Mouse (Mus musculus) kidney, adult 18-20 months (tissue): ENCODE measurements around the gene Dnajb4.
"Not testable (repeated sequence)": the region's sequence is repeated elsewhere in the genome, so short reads cannot be mapped to it uniquely, and the experiment has no call there.

Source experiments
- DNase-seq: peaks from one replicate; pipeline ENCODE4 v3.0.0; 2021

The Dnajb4 gene

DNA sequence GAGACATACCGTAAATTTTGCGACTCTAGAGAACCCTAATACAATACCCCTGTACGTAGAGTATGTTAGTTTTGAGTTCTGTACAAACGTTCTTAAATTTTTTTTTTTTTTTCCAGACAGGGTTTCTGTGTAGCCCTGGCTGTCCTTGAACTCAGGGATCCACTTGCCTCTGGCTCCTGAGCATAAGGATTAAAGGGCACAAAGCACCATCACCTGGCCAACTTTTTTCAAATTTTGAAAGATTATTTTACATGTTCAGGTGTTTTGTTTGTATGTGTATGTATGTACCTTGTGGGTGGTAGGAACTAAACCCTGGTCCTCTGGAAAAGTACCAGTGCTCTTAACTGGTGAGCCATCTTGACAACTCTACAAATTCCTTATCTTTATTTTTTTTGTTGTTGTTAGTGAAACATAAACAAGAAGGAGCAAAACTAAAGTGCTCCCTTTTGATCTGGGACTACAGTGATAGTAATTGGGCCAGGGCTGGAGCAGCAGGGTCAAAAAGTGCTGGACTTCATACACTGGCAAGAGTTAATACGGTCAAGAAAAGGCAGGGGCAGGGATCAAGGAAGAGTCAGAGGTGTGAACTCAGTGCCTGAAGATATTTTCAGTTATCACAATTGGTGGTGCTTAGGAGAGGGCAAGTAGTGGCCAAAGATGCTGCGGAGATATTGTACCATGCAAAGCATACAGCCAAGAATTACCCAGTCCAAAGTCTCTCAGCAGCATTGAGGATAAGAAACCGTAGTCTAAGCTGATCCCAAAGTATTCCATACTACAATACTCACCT lies 1.8 kb downstream of the Dnajb4 start:
- DNase-seq: no peak

DNA sequence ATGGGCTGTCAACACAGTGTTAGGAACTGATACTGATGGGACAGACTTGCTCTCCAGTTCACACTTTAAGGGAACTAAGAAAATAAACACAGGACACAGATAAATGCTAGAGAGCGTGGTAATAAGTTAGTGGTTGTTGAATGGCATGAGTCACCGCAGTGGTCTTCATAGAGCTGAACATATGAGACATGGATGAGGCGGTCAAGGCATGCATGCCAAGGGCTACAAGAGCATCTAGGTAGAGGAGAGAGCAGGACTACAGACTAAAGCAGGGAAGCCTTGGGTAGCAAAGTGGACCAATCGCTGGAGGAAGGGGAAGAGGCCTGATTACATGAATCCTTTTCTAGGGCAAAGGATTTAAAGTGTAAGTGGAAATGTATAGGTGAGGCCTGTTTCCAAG lies 2.9 kb downstream of the Dnajb4 start:
- no peak for DNase-seq

DNA sequence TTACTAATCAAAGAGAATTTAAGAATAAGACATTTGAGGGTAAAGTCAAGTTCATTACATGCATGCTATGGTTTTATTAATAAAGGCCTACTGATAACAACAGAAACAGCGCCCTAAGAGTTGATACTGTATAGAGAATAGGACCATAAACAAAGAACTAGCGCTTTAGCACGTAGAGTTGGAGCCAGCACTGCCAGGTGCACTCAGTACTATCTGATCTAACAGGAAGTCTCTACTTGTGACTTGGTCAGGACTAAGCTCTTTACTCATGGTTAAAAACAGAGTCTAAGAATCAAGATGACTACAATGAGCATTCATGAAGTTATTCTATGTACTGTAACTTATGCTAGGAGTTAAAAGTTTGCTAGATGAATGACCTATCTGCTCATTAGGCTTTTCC lies 5.5 kb downstream of the Dnajb4 start:
- DNase-seq: no peak

DNA sequence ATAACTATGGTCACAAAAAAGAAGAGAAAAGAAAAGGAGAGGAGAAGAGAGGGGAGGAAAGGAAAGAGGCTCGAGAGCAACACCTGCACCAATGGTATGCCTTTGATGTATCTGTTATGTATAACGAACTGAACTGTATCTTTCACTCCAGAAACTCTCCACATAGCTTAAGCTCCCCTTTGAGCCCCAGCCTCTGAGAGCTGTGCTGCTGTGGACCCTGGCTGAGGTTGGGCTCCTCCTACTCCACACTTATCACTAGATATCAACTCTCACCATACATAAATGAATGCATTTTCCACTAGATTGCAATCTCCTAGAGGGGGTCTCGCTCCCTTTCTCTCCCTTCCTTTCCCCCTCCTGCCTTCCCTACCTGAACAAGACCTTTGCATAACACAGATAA lies 6.1 kb downstream of the Dnajb4 start:
- no peak for DNase-seq

DNA sequence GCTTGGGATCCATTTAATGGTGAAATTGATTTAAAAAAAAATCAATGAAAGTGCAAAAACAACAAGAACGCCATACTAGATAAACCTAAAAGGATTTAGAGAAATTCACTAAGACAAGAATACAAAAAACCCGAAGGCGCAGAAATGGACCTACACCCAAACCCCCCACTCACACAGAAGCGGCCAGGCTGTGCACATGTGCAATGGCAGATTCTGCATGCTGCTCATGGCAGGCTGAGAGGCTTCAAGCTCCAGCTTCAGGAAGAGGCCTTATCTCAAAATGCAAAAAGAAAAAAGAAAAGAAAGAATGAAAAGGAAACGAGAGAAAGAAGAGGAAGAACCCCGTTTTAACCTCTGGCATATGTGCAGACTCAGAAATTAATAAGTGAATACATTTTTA lies 6.7 kb downstream of the Dnajb4 start:
- DNase-seq: no peak

DNA sequence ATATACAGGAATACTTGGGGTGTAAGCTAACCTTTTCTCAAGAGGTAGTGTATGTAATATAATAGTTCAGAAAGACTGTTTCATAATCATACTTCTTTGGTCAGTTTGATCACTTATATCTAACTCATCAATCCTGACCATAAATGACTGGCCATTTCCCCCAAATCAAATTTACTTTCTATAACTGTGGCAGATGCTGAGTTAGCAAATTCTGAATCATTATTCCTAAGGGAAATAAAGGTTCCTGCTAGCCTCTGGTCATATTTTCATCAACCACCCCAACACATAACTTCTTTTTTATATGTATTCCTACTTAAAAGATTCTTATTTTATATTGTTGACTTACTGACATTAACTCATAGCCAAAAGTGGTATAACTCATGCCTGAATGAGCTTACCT lies 7.2 kb downstream of the Dnajb4 start:
- DNase-seq: no peak

DNA sequence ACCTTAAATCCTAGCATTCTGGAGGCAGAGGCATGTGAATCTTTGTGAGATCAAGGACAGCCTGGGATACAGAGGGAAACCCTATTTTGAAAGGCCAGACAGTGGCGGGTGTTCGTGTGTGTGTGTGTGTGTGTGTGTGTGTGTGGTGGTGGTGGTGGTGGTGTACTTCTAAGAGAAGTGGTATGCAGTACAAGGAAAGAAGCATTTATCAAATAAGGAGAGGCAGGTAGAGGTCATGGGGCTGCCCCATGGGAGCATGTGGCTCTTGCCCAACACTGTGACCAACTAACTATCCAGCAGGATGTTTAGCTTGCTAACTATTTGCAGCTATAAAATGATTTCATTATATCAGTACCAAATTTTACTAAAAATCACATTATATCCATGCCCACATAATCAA lies 8.5 kb downstream of the Dnajb4 start:
- DNase-seq: no peak

DNA sequence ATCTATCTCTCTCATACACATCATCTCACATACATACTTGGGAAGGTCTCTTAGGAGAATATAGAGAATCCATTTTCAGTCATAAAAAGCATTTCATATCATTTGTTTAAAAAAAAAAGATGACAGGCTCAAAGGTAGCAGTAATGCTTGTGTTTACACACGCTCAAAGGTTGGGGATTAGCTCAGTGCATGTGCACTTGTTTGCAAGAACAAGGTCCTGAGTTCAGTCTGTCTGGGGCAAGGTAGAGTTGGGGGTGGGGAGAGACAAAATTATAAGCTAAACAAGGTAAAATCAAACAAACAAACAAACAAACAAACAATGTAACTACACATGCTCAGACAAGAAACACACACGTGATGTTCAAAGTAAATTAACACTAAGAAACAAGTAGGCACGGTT lies 8.9 kb downstream of the Dnajb4 start:
- no peak for DNase-seq

DNA sequence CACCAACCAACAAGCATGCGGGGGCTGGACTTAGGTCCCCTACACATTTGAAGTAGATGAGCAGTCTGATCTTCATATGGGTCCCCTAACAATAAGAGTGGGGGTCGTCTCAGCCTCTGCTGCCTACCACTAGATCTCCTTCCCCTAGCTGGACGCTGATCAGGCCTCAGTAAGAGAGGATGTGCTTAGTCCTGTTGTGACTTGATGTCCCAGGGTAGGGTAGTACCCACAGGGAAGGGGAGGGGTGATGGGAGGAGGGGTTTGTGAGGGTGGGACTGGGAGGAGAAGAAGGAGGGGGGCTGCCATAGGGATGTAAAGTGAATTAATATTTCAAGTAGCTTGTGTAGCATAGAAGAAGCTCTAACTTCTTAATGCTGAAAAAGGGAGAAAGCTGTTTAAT lies 11.0 kb downstream of the Dnajb4 start:
- DNase-seq: no peak

DNA sequence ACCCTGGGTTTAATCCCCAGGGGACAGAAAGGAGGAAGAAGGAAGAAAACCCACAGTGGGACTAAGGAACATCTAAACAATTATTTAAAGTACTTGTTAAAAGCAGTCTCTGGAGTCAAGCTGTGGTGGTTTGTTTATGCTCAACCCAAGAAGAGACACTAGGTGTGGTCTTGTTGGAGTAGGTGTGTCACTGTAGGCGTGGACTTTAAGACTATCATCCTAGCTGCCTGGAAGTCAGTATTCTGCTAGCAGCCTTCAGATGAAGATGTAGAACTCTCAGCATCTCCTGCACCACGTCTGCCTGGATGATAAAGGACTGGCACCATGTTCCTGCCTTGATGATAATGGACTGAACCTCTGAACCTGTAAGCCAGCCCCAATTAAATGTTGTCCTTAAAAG lies 12.9 kb downstream of the Dnajb4 start:
- DNase-seq: not testable (repeated sequence)

DNA sequence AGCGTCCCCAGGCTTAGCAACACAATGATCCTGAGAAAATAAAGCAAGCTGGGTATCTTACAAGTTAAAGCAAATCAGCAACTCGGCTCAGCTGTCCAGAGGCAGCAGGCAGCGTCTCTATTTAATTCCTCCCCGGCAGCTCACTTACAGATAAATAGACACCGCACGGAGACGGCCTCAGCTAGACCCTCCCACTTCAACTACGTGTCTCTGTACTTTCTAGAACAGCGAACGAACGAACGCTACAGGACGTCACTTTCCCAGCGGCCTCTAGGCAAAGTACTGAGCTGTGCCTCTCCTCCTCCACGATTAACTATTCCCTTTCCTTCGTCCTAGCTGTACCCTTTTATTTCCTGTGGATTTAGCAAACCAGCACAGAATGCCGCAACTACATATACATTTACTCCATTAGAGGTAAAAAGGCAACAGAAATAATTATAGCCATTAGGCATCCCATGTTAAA lies 16.4 kb downstream of the Dnajb4 start:
- peak; percentile 88 for DNase-seq

DNA sequence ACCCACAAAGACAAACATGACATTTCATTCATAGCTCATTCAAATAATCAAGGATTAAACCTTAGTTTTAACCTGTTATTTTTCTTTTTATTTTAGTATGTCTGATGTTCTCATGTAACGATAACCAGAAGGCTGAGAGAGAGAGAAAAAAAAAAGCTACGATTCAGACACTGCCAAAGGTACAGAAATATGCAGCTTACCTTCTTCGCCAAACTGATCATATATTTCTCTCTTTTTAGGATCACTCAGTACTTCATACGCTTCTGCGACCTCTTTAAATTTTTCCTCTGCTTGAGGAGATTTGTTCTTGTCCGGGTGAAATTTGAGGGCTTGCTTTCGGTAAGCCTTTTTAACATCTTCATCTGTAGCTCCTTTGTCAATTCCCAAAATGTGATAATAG lies 16.9 kb downstream of the Dnajb4 start:
- DNase-seq: no peak

DNA sequence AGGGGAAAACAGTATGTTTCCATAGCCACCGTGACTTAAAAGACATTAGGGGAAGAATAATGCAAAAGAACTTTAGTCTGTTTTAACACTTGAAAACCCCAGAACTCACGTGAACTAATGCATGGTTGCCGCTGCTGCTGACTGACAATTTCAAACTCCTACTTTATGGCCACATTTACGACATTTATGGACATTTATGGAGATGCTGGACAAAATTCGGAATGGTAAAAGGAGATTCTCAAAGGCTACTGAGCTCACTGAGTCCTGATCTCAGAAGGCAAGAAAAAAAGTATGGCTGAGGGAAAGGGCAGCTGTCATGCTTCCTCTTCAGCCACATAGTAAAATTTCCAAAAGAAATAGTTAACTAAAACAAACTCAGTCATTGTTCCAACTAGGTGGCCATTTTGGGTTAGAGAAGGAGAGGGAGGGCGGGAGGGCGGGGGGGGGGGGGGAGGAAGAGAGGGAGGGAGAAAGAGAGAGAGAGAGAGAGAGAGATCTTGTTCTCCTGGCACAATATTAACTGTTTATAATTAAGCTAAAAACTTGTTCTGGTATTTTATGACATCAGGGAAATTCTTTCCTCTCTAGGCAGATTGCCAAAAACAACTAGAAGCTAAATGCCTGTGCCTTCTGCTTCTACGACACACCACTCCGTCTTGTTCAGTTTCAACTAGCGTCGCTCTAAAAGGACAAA lies 17.7 kb downstream of the Dnajb4 start:
- peak; percentile 37 for DNase-seq

DNA sequence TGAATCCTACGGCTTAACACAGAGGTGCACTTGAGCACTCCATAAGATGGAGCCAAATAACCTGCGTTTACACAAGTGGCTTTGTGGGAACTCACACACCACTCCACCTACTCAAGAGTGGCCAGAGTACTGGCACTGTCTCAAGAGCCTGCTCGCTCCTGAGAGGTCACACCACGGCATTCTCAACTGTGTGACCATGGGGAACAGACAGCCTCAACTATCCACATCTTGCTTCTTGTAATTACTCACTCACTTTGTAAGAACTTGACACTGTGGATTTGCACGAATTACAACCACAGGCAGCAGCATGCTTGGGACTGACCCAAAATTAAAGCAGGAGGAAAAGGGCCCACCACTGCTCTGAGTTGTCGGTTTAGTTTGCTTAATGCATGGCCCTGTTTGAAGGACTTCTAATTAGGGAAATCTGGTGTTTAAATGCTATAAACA lies 18.3 kb downstream of the Dnajb4 start:
- peak; percentile 64 for DNase-seq

DNA sequence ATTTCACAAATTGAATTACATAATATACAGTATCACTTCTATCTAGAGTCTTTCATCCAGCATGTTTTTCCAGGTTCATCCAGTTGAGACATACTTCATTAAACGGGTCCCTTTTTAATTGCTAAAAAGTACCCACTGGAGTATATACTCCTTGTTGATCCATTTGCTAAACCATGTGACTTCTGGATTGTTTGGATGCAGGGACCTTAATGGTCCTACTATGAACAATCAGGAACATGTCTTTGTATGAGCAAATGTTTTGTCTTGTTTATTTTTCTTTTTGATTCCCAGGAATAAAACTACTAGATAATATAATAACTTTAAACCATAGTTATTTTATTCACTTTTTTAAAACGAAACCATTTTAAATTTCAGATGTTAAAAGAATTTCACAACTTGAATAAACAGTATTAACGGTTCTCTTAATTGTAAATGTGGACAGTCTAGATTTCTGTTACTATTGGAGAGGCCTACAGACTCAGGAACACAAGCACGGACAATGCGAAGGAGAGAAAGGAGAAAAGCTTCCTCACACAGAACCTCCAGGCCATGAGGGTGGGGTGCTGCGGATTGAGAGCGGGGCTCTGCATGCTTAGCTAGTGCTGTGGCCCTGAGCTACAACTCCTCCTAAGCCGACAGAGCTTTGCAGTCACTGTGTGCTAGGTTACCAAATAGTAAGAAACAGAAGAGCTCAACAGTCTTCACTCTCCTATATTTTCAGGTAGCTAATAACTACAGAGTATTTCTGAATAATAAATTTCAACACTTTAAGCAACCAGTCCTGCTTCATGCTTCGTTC lies 19.2 kb downstream of the Dnajb4 start:
- no peak for DNase-seq

DNA sequence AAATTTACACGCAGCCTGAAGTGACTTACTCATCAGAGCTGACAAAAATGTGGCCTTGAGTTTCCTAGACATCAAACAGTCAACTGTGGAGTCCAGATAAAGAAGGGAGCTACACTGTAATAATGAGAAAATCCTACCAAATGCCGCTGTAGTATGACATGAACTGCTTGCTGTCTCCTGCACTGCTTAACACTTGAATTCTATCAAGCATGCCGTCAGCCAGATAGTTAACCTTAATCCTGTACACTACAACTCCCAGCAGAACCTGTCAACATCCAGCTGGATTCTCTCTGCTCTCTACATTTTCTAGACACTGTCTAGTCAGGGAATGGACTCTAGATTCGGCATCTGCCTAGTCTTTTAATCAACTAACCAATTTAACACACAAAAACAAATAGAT lies 20.8 kb downstream of the Dnajb4 start:
- DNase-seq: no peak

DNA sequence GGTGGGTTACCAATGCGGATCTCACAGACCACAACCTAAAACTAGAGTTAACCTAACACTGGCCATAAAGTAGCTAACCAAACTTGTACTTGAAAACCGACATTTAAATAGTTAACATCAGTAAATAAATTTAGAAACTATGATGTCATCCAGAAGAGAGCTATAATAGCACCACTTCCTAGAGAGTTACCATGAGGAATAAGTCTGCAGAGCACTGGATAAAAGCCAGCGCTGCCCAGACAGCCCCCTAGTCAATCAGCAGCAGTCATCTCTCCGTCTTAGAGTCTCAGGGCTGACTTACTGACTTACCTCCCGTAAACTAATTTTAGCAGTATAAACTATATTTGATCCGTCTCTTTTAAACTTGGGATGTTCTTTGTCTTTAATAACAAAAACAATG lies 24.0 kb downstream of the Dnajb4 start:
- no peak for DNase-seq

DNA sequence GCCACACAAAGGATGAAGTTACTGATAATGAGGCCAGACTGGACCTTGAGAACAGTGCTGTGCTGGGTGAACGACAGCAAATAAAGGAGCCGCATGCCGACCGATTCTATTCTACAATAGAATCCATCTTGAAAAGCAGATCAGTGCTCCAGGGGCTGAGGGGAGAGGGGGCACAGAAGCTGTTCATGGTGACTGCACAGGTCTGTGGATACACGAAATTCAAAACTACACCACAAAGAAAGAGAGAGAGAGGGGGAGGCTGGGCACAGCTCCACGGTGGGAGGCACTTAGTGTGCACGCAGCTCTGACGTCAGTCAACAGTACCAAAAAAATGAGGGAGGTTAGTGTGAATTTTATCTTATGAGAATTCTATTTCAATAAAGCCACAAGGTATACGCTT lies 26.6 kb downstream of the Dnajb4 start:
- DNase-seq: no peak

DNA sequence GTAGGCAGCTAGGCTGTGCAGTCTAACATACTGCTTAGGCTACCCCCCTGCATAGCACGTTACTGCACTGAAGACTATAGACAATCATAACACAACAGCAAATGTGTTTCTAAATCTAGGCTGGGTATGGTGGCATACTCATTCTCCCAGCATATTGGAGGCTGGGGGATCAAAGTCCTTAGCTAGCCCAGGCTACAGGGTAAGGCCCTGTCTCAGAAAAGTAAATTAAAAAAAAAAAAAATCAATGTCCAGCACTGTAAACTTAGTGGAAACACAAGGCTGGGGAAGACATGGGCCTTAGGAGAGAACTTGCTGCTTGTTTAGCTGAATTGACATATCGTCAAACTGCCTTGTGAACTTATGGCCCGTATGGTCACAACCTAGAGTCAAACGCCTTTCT lies 29.5 kb downstream of the Dnajb4 start:
- no peak for DNase-seq

DNA sequence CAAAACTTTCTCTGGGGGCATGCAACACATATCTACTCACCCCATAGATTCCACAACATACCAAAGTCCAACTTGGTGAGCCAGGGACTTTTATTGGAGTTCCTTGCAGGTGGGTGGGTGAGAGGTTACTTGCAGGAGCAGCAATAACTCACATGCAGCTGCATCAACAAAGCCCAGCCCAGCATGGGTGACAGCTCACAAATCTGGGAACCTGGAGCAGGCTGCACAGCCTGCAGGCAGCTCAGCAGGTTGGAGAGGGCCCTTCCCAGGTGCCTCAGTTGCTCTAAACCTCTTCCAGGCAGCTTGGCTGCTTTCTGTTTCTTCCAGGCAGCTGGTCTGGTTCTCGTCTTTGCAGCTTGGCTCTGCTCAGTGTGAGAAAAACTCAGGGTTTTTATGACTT lies 30.8 kb downstream of the Dnajb4 start:
- no peak for DNase-seq

DNA sequence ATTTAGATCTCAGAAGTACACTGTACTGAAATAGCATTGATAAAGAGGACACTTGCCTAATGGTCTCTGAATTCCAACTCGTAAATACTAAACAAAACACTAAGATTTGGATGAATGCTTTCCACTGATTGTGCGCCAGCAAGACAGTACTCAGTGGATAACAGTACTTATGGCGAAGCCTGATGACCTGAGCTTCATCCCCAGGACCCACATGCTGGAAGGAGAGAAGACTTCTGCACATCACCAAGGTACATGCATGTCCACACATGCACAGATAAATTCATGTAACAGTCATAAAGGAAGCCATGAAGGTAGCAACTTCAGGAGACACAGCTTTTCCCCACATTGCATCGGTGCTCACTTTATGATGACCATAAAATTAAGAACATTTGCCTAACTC lies 31.3 kb downstream of the Dnajb4 start:
- no peak for DNase-seq

DNA sequence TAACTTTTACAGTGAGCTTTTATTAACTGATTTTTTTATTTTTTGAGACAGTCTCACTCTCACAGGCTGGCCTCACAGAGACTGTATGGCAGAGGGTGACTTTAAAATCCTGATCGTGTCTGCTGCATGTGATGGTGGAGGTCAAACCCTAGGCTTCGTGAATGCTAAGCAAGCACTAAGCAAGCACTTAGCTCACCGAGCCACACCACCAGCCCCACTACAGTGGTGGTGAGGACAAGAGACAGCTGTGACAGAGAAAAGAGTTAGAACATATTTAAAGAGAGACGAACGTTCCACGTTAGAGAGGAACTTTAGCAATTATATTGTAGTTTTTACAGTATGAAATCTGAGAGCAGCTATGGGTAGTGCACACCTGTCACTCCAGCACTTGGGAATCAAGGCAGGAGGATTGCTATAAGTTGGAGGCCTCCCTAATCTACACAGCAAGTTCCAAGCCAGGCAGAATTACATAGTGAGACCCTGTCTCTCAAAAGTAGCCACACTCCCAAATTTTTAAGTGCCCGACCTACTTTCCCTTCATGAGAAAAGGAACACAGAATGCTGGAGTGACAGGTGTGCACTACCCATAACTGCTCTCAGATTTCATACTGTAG lies 37.7 kb downstream of the Dnajb4 start:
- no peak for DNase-seq

DNA sequence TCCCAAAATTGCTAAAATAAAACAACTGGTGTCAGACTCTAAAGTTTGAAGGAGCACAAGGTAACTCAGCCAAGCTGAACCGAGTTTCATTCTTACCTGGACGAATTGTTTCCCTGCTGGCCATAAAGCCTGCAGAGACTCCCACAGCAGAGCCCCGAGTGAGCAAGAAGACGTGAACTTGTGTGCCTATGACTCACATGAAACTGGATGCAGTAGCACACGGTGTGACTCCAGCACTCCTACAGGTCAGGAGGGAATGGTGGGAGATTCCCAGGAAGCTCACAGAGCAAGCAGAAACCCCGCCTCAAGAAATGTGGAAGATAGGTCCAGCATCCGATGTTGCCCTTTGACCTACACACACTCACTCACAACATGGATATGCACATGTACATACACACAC lies 38.2 kb downstream of the Dnajb4 start:
- DNase-seq: no peak
